Mouse (Mus musculus) adrenal gland, postnatal 0 days (tissue): ENCODE data around the gene 4930556J24Rik. TPM values are rescaled to one million over a fixed set of nuclear protein-coding genes. Genes with fewer than 3 reads are reported as not detected.

ENCODE experiments used
- polyA plus RNA-seq: library from polyadenylated mRNA; unstranded; fragments of >200 nt; fragmentation: Nextera tagmentation; extraction: Ambion mirVana; gene quantifications from 2 replicates; pipeline ENCODE4 v1.2.1, GENCODE M21; 2015

The 4930556J24Rik gene
- polyA plus RNA-seq, result 0.11 TPM in 2 replicates

GRCm38 (mm10) chr11:3976678-3977077, at the start of gene 4930556J24Rik:
TSS of gene 4930556J24Rik (minus strand) at chr11:3976778.

DNA sequence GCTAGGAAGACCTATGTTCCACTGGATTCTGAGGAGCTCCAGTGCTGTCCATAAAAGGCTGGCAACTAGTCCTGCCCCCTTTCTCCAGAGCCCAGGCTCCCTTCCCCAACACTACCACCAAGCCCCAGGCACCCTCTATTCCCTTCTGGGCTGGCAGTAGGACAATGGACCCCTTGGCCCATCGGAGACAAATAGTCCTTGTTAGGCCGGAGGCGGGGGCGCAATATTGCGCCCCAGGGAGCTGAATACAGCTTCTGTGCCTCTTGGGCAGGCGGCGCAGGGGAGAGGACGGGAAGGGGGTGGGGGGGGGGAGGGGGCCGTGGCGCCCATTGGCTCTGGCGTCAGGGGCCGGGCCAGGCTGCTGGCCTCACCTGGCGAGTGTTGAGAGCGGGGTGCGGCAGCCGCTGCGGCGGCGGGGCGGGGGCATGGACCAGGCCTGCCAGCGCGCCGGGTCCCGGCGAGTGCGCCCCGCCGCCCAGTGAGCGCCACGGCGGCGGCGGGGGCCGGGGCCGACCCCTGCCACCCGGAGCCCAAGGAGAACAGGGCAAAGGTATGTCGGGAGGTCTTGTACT, 6.8 kb upstream of the 4930556J24Rik start, which contains the start of gene Gal3st1:
Gal3st1 (plus strand) TSS at position 346 of the 572 bp plus-strand sequence.

GRCm38 (mm10) chr11:3963610-3964415, 12.8 kb downstream of the 4930556J24Rik start, which contains the start of gene Pes1:
TSS of gene Pes1 (plus strand) at chr11:3963975.

DNA sequence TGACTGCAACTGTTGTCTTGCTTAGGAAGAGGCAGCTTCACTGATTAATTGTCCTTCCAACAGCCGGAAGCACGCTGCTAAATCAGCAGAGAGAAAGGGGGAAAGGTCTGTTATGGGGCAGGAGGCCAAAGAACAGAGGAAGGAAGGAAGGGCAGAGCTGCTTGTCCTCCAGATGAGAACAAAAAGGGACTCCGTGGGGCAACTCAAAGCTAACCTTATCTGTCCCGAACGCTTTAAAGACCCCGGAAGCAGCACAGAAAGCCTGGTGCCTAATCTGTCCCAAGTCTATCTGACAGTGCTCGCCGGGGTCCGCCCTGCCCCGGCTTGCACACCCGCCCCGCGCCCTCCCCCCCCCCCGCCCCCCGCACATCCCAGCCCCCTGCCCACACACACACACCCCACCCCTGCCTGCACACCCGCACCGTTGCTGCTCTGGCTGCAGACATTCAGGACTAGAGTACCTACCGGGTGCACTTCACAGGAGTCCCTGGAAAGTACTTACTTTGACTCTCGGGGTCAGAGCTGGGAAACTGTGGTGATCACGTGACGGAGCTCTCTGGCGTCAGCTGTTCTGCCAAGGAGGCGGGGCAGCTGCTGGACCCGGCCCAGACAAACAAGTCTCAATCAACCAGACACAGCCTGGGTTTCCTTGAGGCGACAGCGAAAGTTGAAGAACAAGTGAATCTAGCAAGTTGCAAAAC, 44.9 kb downstream of the 4930556J24Rik start, which contains the start of gene Tcn2:
Tcn2 (minus strand) TSS at position 649 of the 701 bp plus-strand sequence.

DNA sequence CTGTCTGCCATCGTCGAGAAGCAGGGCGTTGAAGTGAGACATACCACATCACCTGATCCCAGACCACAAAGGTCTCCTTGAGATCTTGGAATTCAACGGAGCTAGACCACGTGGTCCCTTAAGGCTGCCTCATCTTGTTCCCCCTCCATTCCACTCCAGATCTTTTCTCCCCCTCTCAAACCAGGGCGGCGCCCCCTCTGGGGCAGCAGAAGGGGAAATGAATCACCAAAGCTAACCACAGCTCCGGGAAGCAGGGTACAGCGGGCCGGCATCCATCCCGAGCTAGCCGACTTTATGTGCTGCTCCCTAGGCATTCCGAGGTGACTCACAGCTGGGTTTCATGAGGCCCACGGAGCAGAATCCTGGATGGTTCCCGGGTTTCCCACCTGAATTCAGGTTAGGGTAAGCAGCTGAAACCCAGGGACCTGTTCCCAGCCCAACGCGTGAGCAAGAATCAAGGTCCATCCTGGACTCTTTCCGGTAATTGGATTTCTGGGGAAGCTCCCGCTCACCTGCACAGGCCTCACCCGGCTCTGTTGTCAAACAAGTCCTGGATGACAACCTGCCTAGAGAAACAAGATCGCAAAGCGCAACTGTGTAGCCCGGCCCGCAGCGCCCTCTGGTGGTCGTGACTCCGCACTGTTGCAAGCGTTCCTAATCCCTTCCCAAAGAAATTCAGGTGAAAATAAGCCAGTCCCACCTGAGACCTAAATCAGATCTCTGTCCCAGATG, 62.3 kb downstream of the 4930556J24Rik start, which contains the start of gene Slc35e4:
Slc35e4 (minus strand) TSS at position 556 of the 732 bp plus-strand sequence.

DNA sequence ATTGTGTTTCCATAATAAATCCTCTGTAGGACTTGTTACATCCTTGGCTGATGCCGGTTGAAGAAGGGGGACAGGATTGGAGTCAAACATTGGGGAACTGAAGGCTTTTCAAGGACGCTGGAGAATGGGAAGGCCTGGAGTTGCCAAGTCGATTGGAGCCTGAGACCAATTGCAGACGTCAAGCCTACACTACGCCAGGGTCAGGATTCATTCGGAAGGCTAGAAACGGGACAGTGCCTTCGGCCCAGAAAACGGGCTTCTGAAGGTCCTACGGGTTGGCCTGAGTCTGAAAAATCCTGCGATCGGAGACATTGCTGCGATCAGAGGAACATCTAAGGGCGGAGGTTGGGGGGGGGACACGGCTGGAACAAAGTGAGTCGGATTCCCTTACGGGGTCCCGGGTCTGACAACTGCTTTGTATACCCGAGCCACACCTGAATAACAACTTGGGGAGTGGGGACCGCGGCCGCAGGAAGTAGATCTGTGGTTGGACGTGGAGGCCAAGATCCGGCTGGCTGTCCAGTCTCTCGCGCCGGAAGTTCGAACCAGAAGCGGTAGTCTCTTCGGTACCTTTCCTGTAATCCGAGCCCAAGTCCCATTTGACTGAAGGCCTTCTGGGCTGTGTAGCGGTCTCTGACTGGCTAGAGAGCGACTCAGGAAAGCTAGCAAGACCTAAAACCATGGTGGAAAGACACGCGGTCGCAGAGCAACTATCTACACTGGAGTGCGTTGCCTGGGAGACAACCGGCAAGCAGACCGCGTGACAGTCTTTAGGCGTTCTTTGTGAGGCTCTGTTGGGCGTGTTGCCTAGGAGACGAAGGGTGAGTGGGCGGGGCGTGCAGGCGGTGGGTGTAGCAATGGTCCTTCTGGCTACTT, 81.9 kb downstream of the 4930556J24Rik start, which contains the start of the genes 4921536K21Rik and Dusp18:
4921536K21Rik (minus strand) TSS at position 693 of the 876 bp plus-strand sequence.
Dusp18 (plus strand) TSS at position 835 of the 876 bp plus-strand sequence.

Other genes starting within 250 kb of the 4930556J24Rik start
- gene Osbp2, start 112.9 kb downstream of the 4930556J24Rik start, polyA plus RNA-seq, result 1.2 and 3.2 TPM in 2 replicates
- 0.13 and 0.15 TPM in 2 replicates for gene 4921536K21Rik, start 81.7 kb downstream of the 4930556J24Rik start, polyA plus RNA-seq
- gene Dusp18, start 81.5 kb downstream of the 4930556J24Rik start, polyA plus RNA-seq, result 4.4 and 4.7 TPM in 2 replicates
- gene Slc35e4, start 62.1 kb downstream of the 4930556J24Rik start, polyA plus RNA-seq, result 4.9 and 6.8 TPM in 2 replicates
- gene Tcn2, start 44.6 kb downstream of the 4930556J24Rik start, polyA plus RNA-seq, result 87.0 and 165 TPM in 2 replicates
- gene Pes1, start 12.8 kb downstream of the 4930556J24Rik start, polyA plus RNA-seq, result 44.4 and 61.7 TPM in 2 replicates
- 2.8 TPM in 2 replicates for gene Gal3st1, start 6.9 kb upstream of the 4930556J24Rik start, polyA plus RNA-seq
- 0.46 and 0.57 TPM in 2 replicates for gene Sec14l4, start 54.7 kb upstream of the 4930556J24Rik start, polyA plus RNA-seq
- gene Sec14l3, start 88.1 kb upstream of the 4930556J24Rik start, polyA plus RNA-seq, result 0.72 and 1.3 TPM in 2 replicates
- 9.5 and 17.3 TPM in 2 replicates for gene Mtfp1, start 118.7 kb upstream of the 4930556J24Rik start, polyA plus RNA-seq
- gene Sec14l2, start 146.6 kb upstream of the 4930556J24Rik start, polyA plus RNA-seq, result 2.3 and 3.0 TPM in 2 replicates
- 33.5 and 36.5 TPM in 2 replicates for gene Rnf215, start 158.4 kb upstream of the 4930556J24Rik start, polyA plus RNA-seq
- gene Ccdc157, start 183.5 kb upstream of the 4930556J24Rik start, polyA plus RNA-seq, result 4.4 and 5.4 TPM in 2 replicates
- gene Sf3a1, start 183.6 kb upstream of the 4930556J24Rik start, polyA plus RNA-seq, result 19.8 and 21.3 TPM in 2 replicates
- gene Tbc1d10a, start 210.0 kb upstream of the 4930556J24Rik start, polyA plus RNA-seq, result 23.1 and 23.3 TPM in 2 replicates
- gene Castor1, start 241.4 kb upstream of the 4930556J24Rik start, polyA plus RNA-seq, result 12.2 and 14.9 TPM in 2 replicates